Mouse (Mus musculus): Measurements from ENCODE around the gene Nup107. TPM values are rescaled to one million over a fixed set of nuclear protein-coding genes. Genes with fewer than 3 reads are reported as not detected.

Nup107 gene
- polyA plus RNA-seq, 1 experiment = 134 TPM

DNA sequence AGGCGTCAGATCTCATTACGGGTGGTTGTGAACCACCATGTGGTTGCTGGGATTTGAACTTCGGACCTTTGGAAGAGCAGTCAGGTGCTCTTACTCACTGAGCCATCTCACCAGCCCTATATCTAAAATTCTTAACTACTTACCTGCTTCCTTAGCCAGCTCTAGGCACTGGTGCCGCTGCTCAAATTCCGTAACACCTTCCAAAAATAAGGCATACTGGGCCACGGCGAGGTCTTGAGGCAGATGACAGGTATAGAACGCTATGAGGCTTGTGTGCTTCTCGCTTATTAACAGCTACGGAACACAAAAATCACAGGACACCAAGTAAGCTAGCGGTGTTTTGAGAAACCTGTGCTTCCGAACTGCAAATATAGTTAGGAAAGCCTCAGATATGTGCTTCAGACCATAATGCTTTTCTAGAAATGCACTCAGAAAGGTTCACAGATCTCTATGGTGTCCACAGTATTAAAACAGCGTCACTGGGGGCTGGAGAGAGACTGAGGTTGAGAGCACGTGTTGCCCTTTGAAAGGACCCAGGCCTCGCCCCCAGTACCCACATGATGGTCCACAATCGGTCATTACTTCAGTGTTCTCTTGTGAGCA is 28.8 kb downstream of the Nup107 start:
- Histone ChIP-seq H3K27me3 (ENCODE audit: control insufficient read depth, insufficient read depth, low read length, poor library complexity, severe bottlenecking) (no peaks in the 10 kb centered on the region), H3K4me1 (ENCODE audit: control insufficient read depth, insufficient read depth, low read length) (no peaks in the 10 kb centered on the region), H3K9ac (ENCODE audit: low read depth, poor library complexity, severe bottlenecking) (no peak overlapping the region), H3K27ac (ENCODE audit: insufficient read depth, low read length) (no peak overlapping the region), H3K9me3 (replicated peaks; ENCODE audit: control insufficient read depth, insufficient read depth, low read length, poor library complexity, severe bottlenecking) (no peaks in the 10 kb centered on the region), H3K4me3 (ENCODE audit: low read depth, low read length) (no peak overlapping the region), H3K36me3 (ENCODE audit: control insufficient read depth, insufficient read depth, low read length, poor library complexity, severe bottlenecking) (peaks cover 64% of the 10 kb centered on the region)
- TF ChIP-seq POLR2A (IDR thresholded peaks at IDR 0.05; ENCODE audit: insufficient read depth, low read length) (no peak), EP300 (IDR thresholded peaks at IDR 0.05; ENCODE audit: insufficient read depth, low read depth, low read length) (no peak), CTCF (IDR thresholded peaks at IDR 0.05; ENCODE audit: low read depth, low read length) (no peak)

DNA sequence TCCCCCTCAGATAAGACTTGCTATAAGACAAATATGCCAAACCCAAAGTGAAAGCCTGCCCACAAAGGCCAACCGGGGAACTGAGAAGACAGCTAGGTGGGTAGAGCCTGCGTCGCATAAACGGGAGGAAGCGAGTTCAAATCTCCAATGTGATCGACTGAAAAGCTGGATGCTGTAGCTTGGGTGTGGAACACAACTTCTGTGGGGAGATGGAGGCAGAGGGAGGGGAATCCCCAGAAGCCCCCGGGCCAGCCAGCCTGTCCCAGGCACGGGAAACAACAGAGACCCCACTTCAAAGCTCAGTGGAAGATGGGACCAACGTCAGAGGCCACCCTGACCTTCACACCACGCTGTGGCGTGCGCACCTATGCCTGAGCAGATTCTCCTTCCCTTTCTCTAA is 29.5 kb downstream of the Nup107 start:
- no peaks in the 10 kb centered on the region for H3K9me3 ChIP-seq (replicated peaks; ENCODE audit: control insufficient read depth, insufficient read depth, low read length, poor library complexity, severe bottlenecking)
- H3K27me3 ChIP-seq (ENCODE audit: control insufficient read depth, insufficient read depth, low read length, poor library complexity, severe bottlenecking) = no peaks in the 10 kb centered on the region
- TF ChIP-seq EP300 (IDR thresholded peaks at IDR 0.05; ENCODE audit: insufficient read depth, low read depth, low read length) = no peak
- no peak for TF ChIP-seq POLR2A (IDR thresholded peaks at IDR 0.05; ENCODE audit: insufficient read depth, low read length)
- TF ChIP-seq CTCF (IDR thresholded peaks at IDR 0.05; ENCODE audit: low read depth, low read length) = no peak
- no peaks in the 10 kb centered on the region for H3K4me1 ChIP-seq (ENCODE audit: control insufficient read depth, insufficient read depth, low read length)
- H3K36me3 ChIP-seq (ENCODE audit: control insufficient read depth, insufficient read depth, low read length, poor library complexity, severe bottlenecking) = peaks cover 66% of the 10 kb centered on the region
- no peak overlapping the region; the same call in 1 of the 2 replicates for H3K27ac ChIP-seq (ENCODE audit: insufficient read depth, low read length)
- no peak overlapping the region for H3K9ac ChIP-seq (ENCODE audit: low read depth, poor library complexity, severe bottlenecking)
- no peak overlapping the region for H3K4me3 ChIP-seq (ENCODE audit: low read depth, low read length)

DNA sequence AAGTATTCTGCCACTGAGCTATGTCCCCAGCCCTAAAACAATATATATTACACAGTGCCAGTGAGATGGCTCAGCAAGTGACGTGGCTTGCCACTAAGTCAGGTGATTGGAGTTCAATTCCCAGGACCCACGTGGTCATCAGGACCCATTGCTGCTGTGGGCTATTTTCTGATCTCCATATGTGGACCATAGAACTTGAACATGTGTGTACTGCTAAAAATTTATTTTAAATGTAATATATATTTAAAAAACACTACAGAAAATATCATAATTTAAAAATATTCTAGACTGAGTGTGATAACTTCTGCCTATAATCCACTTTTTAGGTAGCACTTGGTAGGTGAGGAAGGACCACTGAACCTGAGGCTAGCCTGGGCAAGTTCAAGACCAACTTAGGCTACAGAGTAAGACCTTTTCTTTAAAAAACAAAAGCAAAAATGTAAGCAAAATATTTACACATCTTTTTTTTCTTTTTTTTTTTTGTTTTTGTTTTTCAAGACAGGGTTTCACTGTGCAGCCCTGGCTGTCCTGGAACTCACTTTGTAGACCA is 30.1 kb downstream of the Nup107 start:
- no peaks in the 10 kb centered on the region for H3K9me3 ChIP-seq (replicated peaks; ENCODE audit: control insufficient read depth, insufficient read depth, low read length, poor library complexity, severe bottlenecking)
- H3K27ac ChIP-seq (ENCODE audit: insufficient read depth, low read length) = 0 out of 2 replicates have a peak overlapping the region, but pooled peaks have one; percentile 3
- H3K36me3 ChIP-seq (ENCODE audit: control insufficient read depth, insufficient read depth, low read length, poor library complexity, severe bottlenecking) = peaks cover 69% of the 10 kb centered on the region
- no peaks in the 10 kb centered on the region for H3K27me3 ChIP-seq (ENCODE audit: control insufficient read depth, insufficient read depth, low read length, poor library complexity, severe bottlenecking)
- no peak overlapping the region for H3K4me3 ChIP-seq (ENCODE audit: low read depth, low read length)
- H3K9ac ChIP-seq (ENCODE audit: low read depth, poor library complexity, severe bottlenecking) = no peak overlapping the region
- TF ChIP-seq POLR2A (IDR thresholded peaks at IDR 0.05; ENCODE audit: insufficient read depth, low read length) = no peak
- no peak for TF ChIP-seq CTCF (IDR thresholded peaks at IDR 0.05; ENCODE audit: low read depth, low read length)
- TF ChIP-seq EP300 (IDR thresholded peaks at IDR 0.05; ENCODE audit: insufficient read depth, low read depth, low read length) = no peak
- H3K4me1 ChIP-seq (ENCODE audit: control insufficient read depth, insufficient read depth, low read length) = no peaks in the 10 kb centered on the region

DNA sequence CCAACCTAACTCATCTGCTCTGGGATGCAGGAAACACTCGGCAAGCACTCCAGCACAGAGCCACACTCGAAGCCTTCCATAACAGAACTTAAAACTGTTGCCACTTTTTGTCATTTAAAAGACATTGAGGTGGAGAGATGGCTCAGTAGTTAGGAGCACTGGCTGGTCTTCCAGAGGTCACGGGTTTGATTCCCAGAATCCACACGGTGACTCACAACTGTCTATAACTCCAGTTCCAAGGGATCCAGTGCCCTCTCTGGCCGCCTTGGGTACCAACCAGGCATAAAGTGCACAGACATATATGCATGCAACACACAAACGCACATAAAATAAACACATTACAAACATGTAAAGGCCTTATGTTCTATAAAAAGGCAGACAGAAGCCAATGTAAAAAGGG is 31.0 kb downstream of the Nup107 start:
- Histone ChIP-seq H3K9ac (ENCODE audit: low read depth, poor library complexity, severe bottlenecking) (no peak overlapping the region), H3K4me1 (ENCODE audit: control insufficient read depth, insufficient read depth, low read length) (no peaks in the 10 kb centered on the region), H3K27ac (ENCODE audit: insufficient read depth, low read length) (no peak overlapping the region), H3K4me3 (ENCODE audit: low read depth, low read length) (no peak overlapping the region), H3K27me3 (ENCODE audit: control insufficient read depth, insufficient read depth, low read length, poor library complexity, severe bottlenecking) (no peaks in the 10 kb centered on the region), H3K36me3 (ENCODE audit: control insufficient read depth, insufficient read depth, low read length, poor library complexity, severe bottlenecking) (peaks cover 77% of the 10 kb centered on the region), H3K9me3 (replicated peaks; ENCODE audit: control insufficient read depth, insufficient read depth, low read length, poor library complexity, severe bottlenecking) (no peaks in the 10 kb centered on the region)
- no peak for TF ChIP-seq CTCF (IDR thresholded peaks at IDR 0.05; ENCODE audit: low read depth, low read length)
- no peak for TF ChIP-seq EP300 (IDR thresholded peaks at IDR 0.05; ENCODE audit: insufficient read depth, low read depth, low read length)
- no peak for TF ChIP-seq POLR2A (IDR thresholded peaks at IDR 0.05; ENCODE audit: insufficient read depth, low read length)

- TF ChIP-seq CTCF (IDR thresholded peaks at IDR 0.05; ENCODE audit: low read depth, low read length) (no peak), EP300 (IDR thresholded peaks at IDR 0.05; ENCODE audit: insufficient read depth, low read depth, low read length) (no peak), POLR2A (IDR thresholded peaks at IDR 0.05; ENCODE audit: insufficient read depth, low read length) (no peak)
- no peaks in the 10 kb centered on the region for H3K4me1 ChIP-seq (ENCODE audit: control insufficient read depth, insufficient read depth, low read length)
- no peak overlapping the region for H3K4me3 ChIP-seq (ENCODE audit: low read depth, low read length)
- H3K9ac ChIP-seq (ENCODE audit: low read depth, poor library complexity, severe bottlenecking) = no peak overlapping the region
- peaks cover 77% of the 10 kb centered on the region for H3K36me3 ChIP-seq (ENCODE audit: control insufficient read depth, insufficient read depth, low read length, poor library complexity, severe bottlenecking)
- no peak overlapping the region for H3K27ac ChIP-seq (ENCODE audit: insufficient read depth, low read length)
- H3K9me3 ChIP-seq (replicated peaks; ENCODE audit: control insufficient read depth, insufficient read depth, low read length, poor library complexity, severe bottlenecking) = no peaks in the 10 kb centered on the region
- no peaks in the 10 kb centered on the region for H3K27me3 ChIP-seq (ENCODE audit: control insufficient read depth, insufficient read depth, low read length, poor library complexity, severe bottlenecking)
Measured at GRCm38 (mm10) chr10:117760831-117761335, 31.6 kb downstream of the Nup107 start.
